Mouse (Mus musculus) gastrocnemius, postnatal 14 days (tissue): ENCODE measurements at regions not wholly inside any gene's neighbourhood (a gene's known extent, or its start where the extent isn't known, plus 50 kb on each side); places are given as distances from the start of the nearest gene placed in this dataset.

Experiments
- DNase-seq: peaks from one replicate; pipeline ENCODE4 v3.0.0; 2021; ENCODE audit warnings: mixed read lengths
- intact Hi-C: fragments of 180-260 bp; cut with DNase I; formaldehyde crosslinking; loops from one replicate; pipeline ENCODE4 v1.15.1; 2025; ENCODE audit warnings: low total_unique reads

GRCm38 (mm10) chr14:33832650-33833319 lies 90.6 kb upstream of the Gdf10 start:
- no peak for DNase-seq
- intact Hi-C loops: no loop called here

GRCm38 (mm10) chr14:33836341-33836740 lies 87.0 kb upstream of the Gdf10 start:
- intact Hi-C loops: no loop called here
- no peak for DNase-seq

GRCm38 (mm10) chr14:33841821-33842220 lies 81.6 kb upstream of the Gdf10 start:
- intact Hi-C loops: no loop called here
- DNase-seq: no peak

- intact Hi-C loops: no loop called here
- no peak for DNase-seq
Observed at GRCm38 (mm10) chr14:33853499-33853898, 69.9 kb upstream of the Gdf10 start.

GRCm38 (mm10) chr14:33854181-33854580 lies 69.2 kb upstream of the Gdf10 start:
- DNase-seq: peak; percentile 27
- intact Hi-C loops: no loop called here

GRCm38 (mm10) chr14:33856992-33857391 lies 66.4 kb upstream of the Gdf10 start:
- intact Hi-C loops: no loop called here
- DNase-seq: no peak

GRCm38 (mm10) chr14:33864796-33865195 lies 58.6 kb upstream of the Gdf10 start:
- DNase-seq: no peak
- intact Hi-C loops: no loop called here

- intact Hi-C loops: no loop called here
- DNase-seq: no peak
Observed at GRCm38 (mm10) chr14:33865746-33866145, 57.6 kb upstream of the Gdf10 start.

- DNase-seq: no peak
- intact Hi-C loops: no loop called here
Observed at GRCm38 (mm10) chr14:33867674-33868073, 55.7 kb upstream of the Gdf10 start.
